Mouse (Mus musculus): ENCODE data around the gene Btg1. TPM values are rescaled to one million over a fixed set of nuclear protein-coding genes. Genes with fewer than 3 reads are reported as not detected.
A peak's percentile ranks its signal among the peaks of the same experiment; 100 is the strongest.

The Btg1 gene
- polyA plus RNA-seq, 1 experiment from 2014 or later, result 63.0 TPM

DNA sequence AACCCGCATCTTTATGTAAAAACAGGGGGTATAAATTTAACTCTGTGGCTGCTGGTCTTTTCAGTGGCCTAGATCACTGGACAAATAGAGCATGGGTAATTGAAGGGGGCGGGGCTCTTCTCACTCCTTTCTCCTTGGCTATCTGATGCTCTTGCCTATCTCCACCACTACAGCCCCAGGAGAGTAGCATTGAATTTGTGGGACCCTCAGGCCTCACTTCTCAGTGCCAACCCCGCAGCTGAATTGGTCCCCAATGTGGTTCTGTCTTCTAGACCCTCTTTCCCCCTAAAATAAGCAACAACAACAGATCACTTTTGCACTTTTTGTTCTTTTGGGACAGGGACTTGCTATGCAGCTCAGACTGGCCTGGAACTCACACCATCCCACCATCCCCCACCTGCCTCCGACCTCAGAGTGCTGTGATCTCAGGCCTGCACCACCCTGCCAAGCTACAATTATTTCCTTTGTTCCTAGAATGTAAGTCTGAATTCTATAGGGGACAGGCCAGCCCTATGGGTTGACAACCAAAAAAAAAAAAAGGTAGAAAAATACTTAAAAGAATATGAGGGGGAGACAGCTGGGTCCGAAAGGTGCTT, 30.2 kb downstream of the Btg1 start:
- no peak overlapping the region for H3K9ac ChIP-seq (ENCODE audit: low read length)

DNA sequence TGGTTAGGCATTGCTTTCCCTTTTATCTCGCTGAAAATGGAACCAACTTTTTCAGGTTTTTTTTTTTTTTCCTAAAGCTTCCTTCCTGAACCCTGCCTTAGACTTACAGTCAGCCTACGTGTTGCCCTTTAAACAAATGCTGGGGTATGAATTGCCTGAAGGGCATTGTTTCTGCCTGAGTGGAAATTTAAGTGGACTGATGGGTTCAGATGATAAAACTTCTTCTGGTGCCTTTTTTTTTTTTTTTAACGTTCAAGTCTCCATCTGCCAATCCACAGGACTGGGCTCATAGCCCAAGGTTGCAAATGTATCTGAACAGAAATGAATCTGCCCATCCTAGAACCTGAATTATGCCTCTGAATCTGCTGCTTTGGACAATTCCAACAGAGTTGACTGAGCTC, 31.4 kb downstream of the Btg1 start:
- Histone ChIP-seq H3K27me3 (ENCODE audit: control insufficient read depth, insufficient read depth, low read length) (no peaks in the 10 kb centered on the region), H3K36me3 (ENCODE audit: control insufficient read depth, insufficient read depth, low read length) (no peaks in the 10 kb centered on the region), H3K4me2 (ENCODE audit: low read depth) (no peak overlapping the region), H3K9ac (ENCODE audit: low read length) (no peak overlapping the region), H3K27ac (ENCODE audit: low read depth, low read length) (peak overlapping the region; percentile 88; the same call in 1 of the 2 replicates), H3K4me1 (ENCODE audit: control insufficient read depth, insufficient read depth, low read length) (peaks cover 10% of the 10 kb centered on the region; the same call in 1 of the 2 replicates), H3K9me3 (ENCODE audit: control insufficient read depth, low read length) (no peaks in the 10 kb centered on the region), H3K4me3 (ENCODE audit: low read depth, low read length) (no peak overlapping the region)
- WGBS, result 68% methylated on average over 3 of the region's 3 CpGs
- no peak for ATAC-seq (ENCODE audit: insufficient read depth, low FRiP score, low TSS enrichment)
- no peak for DNase-seq (ENCODE audit: low spot score)

More for the DNA sequence above, 30.2 kb downstream of the Btg1 start:
- Histone ChIP-seq H3K9me3 (ENCODE audit: control insufficient read depth, low read length) (no peaks in the 10 kb centered on the region), H3K4me3 (ENCODE audit: low read depth, low read length) (no peak overlapping the region), H3K27me3 (ENCODE audit: control insufficient read depth, insufficient read depth, low read length) (no peaks in the 10 kb centered on the region), H3K27ac (ENCODE audit: low read depth, low read length) (peak overlapping the region; percentile 88), H3K36me3 (ENCODE audit: control insufficient read depth, insufficient read depth, low read length) (no peaks in the 10 kb centered on the region), H3K4me2 (ENCODE audit: low read depth) (peak overlapping the region; percentile 12; the same call in 1 of the 2 replicates), H3K4me1 (ENCODE audit: control insufficient read depth, insufficient read depth, low read length) (peaks cover 10% of the 10 kb centered on the region; the same call in 1 of the 2 replicates)
- WGBS, result 25% methylated on average over 5 of the region's 5 CpGs
- ATAC-seq (ENCODE audit: insufficient read depth, low FRiP score, low TSS enrichment) (peak; percentile 87), DNase-seq (ENCODE audit: low spot score) (no peak)

DNA sequence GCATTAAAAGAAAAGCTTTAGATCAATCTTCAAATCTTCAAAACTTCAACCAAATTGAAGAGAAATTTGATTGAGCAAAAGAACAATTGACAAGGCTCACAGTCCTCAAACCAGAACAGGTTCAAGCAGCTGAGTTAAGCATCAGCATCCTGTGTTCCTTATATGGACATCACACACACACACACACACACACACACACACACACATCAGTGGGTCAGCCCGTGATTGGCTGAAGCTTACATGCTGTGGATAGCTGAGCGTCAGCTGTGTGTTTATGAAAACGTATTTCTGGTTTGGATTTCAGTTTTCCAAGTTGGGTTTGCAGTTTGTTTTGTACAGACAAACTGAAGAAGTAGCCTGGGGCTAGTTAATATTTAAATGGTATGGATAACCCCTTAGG, 32.7 kb downstream of the Btg1 start:
- Histone ChIP-seq H3K27me3 (ENCODE audit: control insufficient read depth, insufficient read depth, low read length) (no peaks in the 10 kb centered on the region), H3K9ac (ENCODE audit: low read length) (no peak overlapping the region), H3K4me2 (ENCODE audit: low read depth) (no peak overlapping the region), H3K9me3 (ENCODE audit: control insufficient read depth, low read length) (no peaks in the 10 kb centered on the region), H3K27ac (ENCODE audit: low read depth, low read length) (no peak overlapping the region), H3K4me1 (ENCODE audit: control insufficient read depth, insufficient read depth, low read length) (peaks cover 10% of the 10 kb centered on the region; the same call in 1 of the 2 replicates), H3K4me3 (ENCODE audit: low read depth, low read length) (no peak overlapping the region), H3K36me3 (ENCODE audit: control insufficient read depth, insufficient read depth, low read length) (no peaks in the 10 kb centered on the region)
- ATAC-seq (ENCODE audit: insufficient read depth, low FRiP score, low TSS enrichment), result no peak
- DNase-seq (ENCODE audit: low spot score), result no peak
- 92% methylated on average over 3 of the region's 3 CpGs for WGBS

DNA sequence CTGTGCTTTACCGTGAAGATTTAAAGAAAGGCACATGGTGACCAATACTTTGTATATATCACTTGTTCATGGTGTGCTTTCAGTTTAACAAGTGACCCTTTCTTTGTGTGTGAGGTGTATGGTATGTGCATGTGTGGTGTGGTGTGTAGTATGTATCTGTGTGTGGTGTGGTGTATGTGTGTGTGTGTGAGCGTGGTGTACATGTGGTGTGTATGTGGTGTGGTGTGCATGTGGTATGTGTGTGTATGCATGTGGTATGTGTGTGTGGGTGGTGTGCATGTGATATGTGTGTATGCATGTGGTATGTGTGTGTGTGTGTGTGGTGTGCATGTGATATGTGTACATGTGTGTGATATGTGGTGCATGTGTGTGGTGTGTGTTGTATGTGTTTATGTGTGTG, 35.6 kb downstream of the Btg1 start:
- H3K4me2 ChIP-seq (ENCODE audit: low read depth), result no peak overlapping the region
- H3K9me3 ChIP-seq (ENCODE audit: control insufficient read depth, low read length), result no peaks in the 10 kb centered on the region
- no peaks in the 10 kb centered on the region for H3K4me1 ChIP-seq (ENCODE audit: control insufficient read depth, insufficient read depth, low read length)
- ATAC-seq (ENCODE audit: insufficient read depth, low FRiP score, low TSS enrichment), result peak; percentile 32; the same call in 1 of the 2 replicates
- H3K4me3 ChIP-seq (ENCODE audit: low read depth, low read length), result no peak overlapping the region
- no peak overlapping the region for H3K9ac ChIP-seq (ENCODE audit: low read length)
- no peak overlapping the region for H3K27ac ChIP-seq (ENCODE audit: low read depth, low read length)
- DNase-seq (ENCODE audit: low spot score), result no peak
- 84% methylated on average over 2 of the region's 2 CpGs for WGBS
- H3K27me3 ChIP-seq (ENCODE audit: control insufficient read depth, insufficient read depth, low read length), result no peaks in the 10 kb centered on the region
- no peaks in the 10 kb centered on the region for H3K36me3 ChIP-seq (ENCODE audit: control insufficient read depth, insufficient read depth, low read length)

DNA sequence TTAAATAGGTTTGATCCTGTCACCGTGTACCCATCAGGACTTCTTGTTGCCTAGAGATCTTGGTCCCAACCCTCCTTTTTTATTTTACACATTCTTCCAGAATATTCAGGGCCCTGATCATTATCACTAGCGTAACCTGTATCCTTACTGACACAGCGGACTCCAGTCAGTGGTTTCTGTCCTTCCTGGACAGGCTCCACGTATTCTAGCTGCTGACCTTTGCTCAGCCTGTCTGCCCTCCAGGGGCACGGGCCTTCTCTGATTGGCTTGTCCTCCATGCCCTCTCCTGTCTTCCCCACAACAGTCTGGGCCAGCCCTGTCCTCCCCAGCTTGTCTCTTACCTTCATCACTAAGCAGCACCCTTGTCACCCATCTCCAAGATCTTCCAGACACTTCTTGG, 36.2 kb downstream of the Btg1 start:
- Histone ChIP-seq H3K27me3 (ENCODE audit: control insufficient read depth, insufficient read depth, low read length) (no peaks in the 10 kb centered on the region), H3K36me3 (ENCODE audit: control insufficient read depth, insufficient read depth, low read length) (no peaks in the 10 kb centered on the region), H3K27ac (ENCODE audit: low read depth, low read length) (no peak overlapping the region), H3K9ac (ENCODE audit: low read length) (no peak overlapping the region), H3K4me2 (ENCODE audit: low read depth) (no peak overlapping the region), H3K4me1 (ENCODE audit: control insufficient read depth, insufficient read depth, low read length) (no peaks in the 10 kb centered on the region), H3K4me3 (ENCODE audit: low read depth, low read length) (no peak overlapping the region), H3K9me3 (ENCODE audit: control insufficient read depth, low read length) (no peaks in the 10 kb centered on the region)
- no peak for DNase-seq (ENCODE audit: low spot score)
- no peak for ATAC-seq (ENCODE audit: insufficient read depth, low FRiP score, low TSS enrichment)
- 88% methylated on average over 5 of the region's 5 CpGs for WGBS

DNA sequence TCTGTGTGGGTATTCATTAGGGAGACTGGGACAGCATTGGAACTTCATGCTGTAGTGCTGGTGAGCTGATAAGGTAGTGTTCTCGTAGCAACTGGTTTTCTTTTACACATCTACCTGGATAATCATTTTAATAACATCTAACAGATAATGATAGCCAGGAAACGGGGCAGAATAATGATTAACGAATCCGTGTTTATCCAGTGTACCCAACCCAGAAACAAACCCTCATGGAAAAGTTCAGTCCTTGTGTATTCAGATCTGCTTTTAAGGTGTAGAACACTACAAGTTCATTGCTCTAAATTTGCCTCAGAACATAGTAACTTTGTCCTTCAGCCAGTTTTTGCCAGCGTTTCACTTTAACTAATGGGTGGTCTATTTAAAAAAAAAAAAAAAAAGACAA, 37.3 kb downstream of the Btg1 start:
- no peak for ATAC-seq (ENCODE audit: insufficient read depth, low FRiP score, low TSS enrichment)
- DNase-seq (ENCODE audit: low spot score), result no peak
- no peaks in the 10 kb centered on the region for H3K9me3 ChIP-seq (ENCODE audit: control insufficient read depth, low read length)
- no peaks in the 10 kb centered on the region for H3K27me3 ChIP-seq (ENCODE audit: control insufficient read depth, insufficient read depth, low read length)
- WGBS, result 93% methylated on average over 5 of the region's 5 CpGs
- H3K27ac ChIP-seq (ENCODE audit: low read depth, low read length), result no peak overlapping the region
- no peak overlapping the region for H3K9ac ChIP-seq (ENCODE audit: low read length)
- no peak overlapping the region for H3K4me3 ChIP-seq (ENCODE audit: low read depth, low read length)
- H3K4me1 ChIP-seq (ENCODE audit: control insufficient read depth, insufficient read depth, low read length), result no peaks in the 10 kb centered on the region
- no peaks in the 10 kb centered on the region for H3K36me3 ChIP-seq (ENCODE audit: control insufficient read depth, insufficient read depth, low read length)
- no peak overlapping the region for H3K4me2 ChIP-seq (ENCODE audit: low read depth)

DNA sequence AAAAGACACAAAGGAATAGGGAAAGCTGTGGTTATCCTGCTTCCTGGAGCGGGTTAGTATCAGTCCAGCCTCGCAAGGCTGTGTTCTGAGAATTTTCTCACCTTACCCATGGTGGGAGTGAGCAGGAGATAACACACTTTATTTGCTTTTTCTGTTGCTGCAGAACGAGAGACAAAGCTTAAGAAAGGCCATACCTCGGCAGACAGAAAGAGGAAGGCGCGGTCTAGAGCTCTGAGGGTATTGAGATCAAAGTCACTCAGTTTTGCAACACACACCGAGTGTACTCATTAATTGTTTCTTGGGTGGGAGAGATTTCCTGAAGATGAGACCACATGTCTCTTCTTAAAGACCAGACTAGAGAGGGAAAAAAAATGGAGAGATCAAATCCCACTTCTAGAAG, 37.8 kb downstream of the Btg1 start:
- WGBS, result 81% methylated on average over 7 of the region's 7 CpGs
- Histone ChIP-seq H3K36me3 (ENCODE audit: control insufficient read depth, insufficient read depth, low read length) (no peaks in the 10 kb centered on the region), H3K9ac (ENCODE audit: low read length) (no peak overlapping the region), H3K27me3 (ENCODE audit: control insufficient read depth, insufficient read depth, low read length) (no peaks in the 10 kb centered on the region), H3K4me3 (ENCODE audit: low read depth, low read length) (no peak overlapping the region), H3K4me1 (ENCODE audit: control insufficient read depth, insufficient read depth, low read length) (no peaks in the 10 kb centered on the region), H3K4me2 (ENCODE audit: low read depth) (no peak overlapping the region), H3K9me3 (ENCODE audit: control insufficient read depth, low read length) (no peaks in the 10 kb centered on the region), H3K27ac (ENCODE audit: low read depth, low read length) (no peak overlapping the region)
- ATAC-seq (ENCODE audit: insufficient read depth, low FRiP score, low TSS enrichment), result no peak
- no peak for DNase-seq (ENCODE audit: low spot score)

DNA sequence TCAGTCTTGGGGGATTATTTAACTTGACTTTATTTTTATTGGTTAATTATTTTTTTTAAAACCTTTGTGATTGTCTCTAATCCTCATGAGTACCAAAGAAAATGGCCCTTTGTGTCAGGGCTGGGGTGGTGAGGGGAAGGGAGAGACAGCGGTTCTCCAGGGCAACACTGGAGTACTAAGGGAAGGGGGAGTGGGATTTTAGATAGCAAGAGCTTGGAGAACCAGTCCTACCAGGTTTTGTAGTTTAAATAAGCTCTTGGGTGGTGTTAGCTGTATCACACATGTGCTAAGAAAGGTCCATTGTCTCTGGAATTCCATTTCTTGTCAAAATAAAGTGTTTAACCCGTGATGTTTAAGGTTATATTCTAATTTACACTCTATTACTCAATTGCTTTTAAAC, 38.3 kb downstream of the Btg1 start:
- no peak for ATAC-seq (ENCODE audit: insufficient read depth, low FRiP score, low TSS enrichment)
- no peak overlapping the region for H3K4me3 ChIP-seq (ENCODE audit: low read depth, low read length)
- no peaks in the 10 kb centered on the region for H3K9me3 ChIP-seq (ENCODE audit: control insufficient read depth, low read length)
- no peaks in the 10 kb centered on the region for H3K4me1 ChIP-seq (ENCODE audit: control insufficient read depth, insufficient read depth, low read length)
- H3K27me3 ChIP-seq (ENCODE audit: control insufficient read depth, insufficient read depth, low read length), result no peaks in the 10 kb centered on the region
- WGBS, result 81% methylated on average over 2 of the region's 2 CpGs
- no peaks in the 10 kb centered on the region for H3K36me3 ChIP-seq (ENCODE audit: control insufficient read depth, insufficient read depth, low read length)
- no peak for DNase-seq (ENCODE audit: low spot score)
- H3K4me2 ChIP-seq (ENCODE audit: low read depth), result no peak overlapping the region
- H3K27ac ChIP-seq (ENCODE audit: low read depth, low read length), result no peak overlapping the region
- H3K9ac ChIP-seq (ENCODE audit: low read length), result no peak overlapping the region

DNA sequence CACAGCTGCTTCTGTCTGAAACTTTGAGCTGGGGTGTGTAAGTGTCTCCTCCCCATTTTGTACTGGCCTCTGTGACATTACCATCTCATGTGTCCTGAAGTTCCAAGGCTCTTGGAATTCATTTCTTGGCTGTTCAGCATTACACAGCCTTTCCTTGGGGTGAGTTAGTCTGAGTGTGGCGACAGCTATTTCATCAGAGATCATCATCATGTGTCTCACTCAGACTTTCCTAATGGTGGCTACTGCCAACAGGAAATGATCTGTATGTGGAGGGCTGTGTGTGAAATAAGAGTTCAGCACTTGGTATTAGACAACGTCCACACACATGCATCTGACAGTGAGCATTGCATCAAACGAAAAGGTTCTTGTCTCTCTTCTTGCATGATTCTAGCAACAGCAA, 39.4 kb downstream of the Btg1 start:
- 88% methylated on average over 3 of the region's 3 CpGs for WGBS
- ATAC-seq (ENCODE audit: insufficient read depth, low FRiP score, low TSS enrichment) (no peak), DNase-seq (ENCODE audit: low spot score) (no peak)
- H3K9me3 ChIP-seq (ENCODE audit: control insufficient read depth, low read length), result no peaks in the 10 kb centered on the region
- H3K4me2 ChIP-seq (ENCODE audit: low read depth), result no peak overlapping the region
- H3K27ac ChIP-seq (ENCODE audit: low read depth, low read length), result no peak overlapping the region
- H3K9ac ChIP-seq (ENCODE audit: low read length), result no peak overlapping the region
- H3K4me1 ChIP-seq (ENCODE audit: control insufficient read depth, insufficient read depth, low read length), result no peaks in the 10 kb centered on the region
- H3K27me3 ChIP-seq (ENCODE audit: control insufficient read depth, insufficient read depth, low read length), result no peaks in the 10 kb centered on the region
- no peaks in the 10 kb centered on the region for H3K36me3 ChIP-seq (ENCODE audit: control insufficient read depth, insufficient read depth, low read length)
- H3K4me3 ChIP-seq (ENCODE audit: low read depth, low read length), result no peak overlapping the region
